Mouse (Mus musculus) neural tube, embryonic 12.5 days (tissue): ENCODE results near the gene Btaf1. TPM values are rescaled to one million over a fixed set of nuclear protein-coding genes. Genes with fewer than 3 reads are reported as not detected.

ENCODE experiments used
- ATAC-seq: fragments of 200-750 bp; cut with Nextera tagmentation; 2 replicates; pipeline ENCODE4 v1.8.0; 2017; ENCODE audit warnings: low read depth, mild to moderate bottlenecking, moderate TSS enrichment, moderate library complexity; ENCODE audit not compliant: low FRiP score
- H3K27ac ChIP-seq: fragments of 300-500 bp; sonication (generic); 2 replicates; pipeline ENCODE4 v1.5.1; 2016
- H3K27me3 ChIP-seq: fragments of 300-500 bp; sonication (generic); replicated peaks from 2 replicates; pipeline ENCODE4 v1.6.1; 2016; ENCODE audit warnings: mild to moderate bottlenecking
- H3K36me3 ChIP-seq: fragments of 300-500 bp; sonication (generic); 2 replicates; pipeline ENCODE4 v1.6.1; 2016; ENCODE audit warnings: mild to moderate bottlenecking
- H3K4me1 ChIP-seq: fragments of 300-500 bp; sonication (generic); 2 replicates; pipeline ENCODE4 v1.6.1; 2016
- H3K4me2 ChIP-seq: fragments of 300-500 bp; sonication (generic); replicated peaks from 2 replicates; pipeline ENCODE4 v1.6.1; 2016; ENCODE audit warnings: mild to moderate bottlenecking
- H3K4me3 ChIP-seq: fragments of 300-500 bp; sonication (generic); 2 replicates; pipeline ENCODE4 v1.5.1; 2016
- H3K9ac ChIP-seq: fragments of 300-500 bp; sonication (generic); 2 replicates; pipeline ENCODE4 v1.6.1; 2016; ENCODE audit warnings: mild to moderate bottlenecking
- H3K9me3 ChIP-seq: fragments of 300-500 bp; sonication (generic); 2 replicates; pipeline ENCODE4 v1.6.1; 2016; ENCODE audit warnings: mild to moderate bottlenecking
- WGBS: fragments of 180-500 bp; shearing (Covaris S2); methylation state at CpG from one replicate; pipeline ENCODE4 v1.1.7; 2016; 5-methylcytosine and 5-hydroxymethylcytosine counted together
- polyA plus RNA-seq: library from polyadenylated mRNA; unstranded; fragments of >200 nt; fragmentation: Nextera tagmentation; extraction: Ambion mirVana; gene quantifications from 2 replicates; pipeline ENCODE4 v1.2.1, GENCODE M21; 2016

Btaf1 gene
- polyA plus RNA-seq, 1 experiment from 2014 or later: 17.3 TPM

- Histone ChIP-seq H3K4me2 (no peak overlapping the region), H3K9me3 (no peaks in the 10 kb centered on the region), H3K9ac (no peak overlapping the region), H3K4me1 (no peaks in the 10 kb centered on the region), H3K4me3 (no peak overlapping the region), H3K27me3 (no peaks in the 10 kb centered on the region), H3K27ac (no peak overlapping the region), H3K36me3 (no peaks in the 10 kb centered on the region)
- 80% methylated on average over 3 of the region's 3 CpGs for WGBS
- no peak for ATAC-seq
Observed at GRCm38 (mm10) chr19:36909150-36909549, 16.7 kb upstream of the Btaf1 start.

- ATAC-seq: 0 out of 2 replicates have a peak, but pooled peaks have one; percentile 25
- H3K4me1 ChIP-seq: no peaks in the 10 kb centered on the region
- H3K4me3 ChIP-seq: no peak overlapping the region
- H3K27ac ChIP-seq: no peak overlapping the region
- 24% methylated on average over 9 of the region's 9 CpGs for WGBS
- no peak overlapping the region for H3K9ac ChIP-seq
- H3K9me3 ChIP-seq: no peaks in the 10 kb centered on the region
- no peaks in the 10 kb centered on the region for H3K27me3 ChIP-seq
- no peaks in the 10 kb centered on the region for H3K36me3 ChIP-seq
- no peak overlapping the region for H3K4me2 ChIP-seq
Observed at GRCm38 (mm10) chr19:36909676-36910292, 16.1 kb upstream of the Btaf1 start.

- no peak overlapping the region for H3K9ac ChIP-seq
- no peak overlapping the region for H3K27ac ChIP-seq
- WGBS: 9% methylated on average over 12 of the region's 12 CpGs
- ATAC-seq: peak; percentile 77
- H3K27me3 ChIP-seq: no peaks in the 10 kb centered on the region
- H3K9me3 ChIP-seq: no peaks in the 10 kb centered on the region
- no peaks in the 10 kb centered on the region for H3K4me1 ChIP-seq
- H3K4me2 ChIP-seq: 0 out of 2 replicates have a peak overlapping the region, but pooled peaks have one; percentile 16
- no peaks in the 10 kb centered on the region for H3K36me3 ChIP-seq
- H3K4me3 ChIP-seq: no peak overlapping the region
Observed at GRCm38 (mm10) chr19:36910424-36911045, 15.3 kb upstream of the Btaf1 start.

- no peak overlapping the region for H3K4me2 ChIP-seq
- H3K27me3 ChIP-seq: no peaks in the 10 kb centered on the region
- H3K27ac ChIP-seq: no peak overlapping the region
- no peaks in the 10 kb centered on the region for H3K36me3 ChIP-seq
- no peak for ATAC-seq
- WGBS: 41% methylated on average over 7 of the region's 7 CpGs
- no peak overlapping the region for H3K4me3 ChIP-seq
- no peaks in the 10 kb centered on the region for H3K4me1 ChIP-seq
- no peak overlapping the region for H3K9ac ChIP-seq
- H3K9me3 ChIP-seq: no peaks in the 10 kb centered on the region
Observed at GRCm38 (mm10) chr19:36913064-36913463, 12.8 kb upstream of the Btaf1 start.

GRCm38 (mm10) chr19:36916206-36916605, 9.7 kb upstream of the Btaf1 start:
- Histone ChIP-seq H3K9ac (no peak overlapping the region), H3K36me3 (no peaks in the 10 kb centered on the region), H3K4me3 (no peak overlapping the region), H3K4me1 (peaks cover 2% of the 10 kb centered on the region; the same call in 1 of the 2 replicates), H3K27ac (no peak overlapping the region), H3K4me2 (no peak overlapping the region), H3K27me3 (no peaks in the 10 kb centered on the region), H3K9me3 (no peaks in the 10 kb centered on the region)
- no peak for ATAC-seq
- 72% methylated on average over 4 of the region's 4 CpGs for WGBS

GRCm38 (mm10) chr19:36916876-36917389, 8.9 kb upstream of the Btaf1 start:
- no peaks in the 10 kb centered on the region for H3K27me3 ChIP-seq
- no peaks in the 10 kb centered on the region for H3K9me3 ChIP-seq
- H3K4me2 ChIP-seq: peak overlapping the region; percentile 21
- ATAC-seq: no peak
- no peak overlapping the region for H3K27ac ChIP-seq
- no peak overlapping the region for H3K9ac ChIP-seq
- no peaks in the 10 kb centered on the region for H3K36me3 ChIP-seq
- 0 out of 2 replicates have a peak overlapping the region, but pooled peaks have one; percentile 2 for H3K4me3 ChIP-seq
- 84% methylated on average over 1 of the region's 1 CpGs for WGBS
- peaks cover 2% of the 10 kb centered on the region; the same call in 1 of the 2 replicates for H3K4me1 ChIP-seq

GRCm38 (mm10) chr19:36918441-36919301, 7.2 kb upstream of the Btaf1 start:
- Histone ChIP-seq H3K27me3 (no peaks in the 10 kb centered on the region), H3K9me3 (no peaks in the 10 kb centered on the region), H3K4me3 (peak overlapping the region; percentile 85), H3K9ac (peak overlapping the region; percentile 92), H3K27ac (peak overlapping the region; percentile 79), H3K4me2 (peak overlapping the region; percentile 67), H3K36me3 (no peaks in the 10 kb centered on the region), H3K4me1 (peaks cover 2% of the 10 kb centered on the region; the same call in 1 of the 2 replicates)
- under 1% methylated on average over 85 of the region's 85 CpGs for WGBS
- ATAC-seq: peak; percentile 88

GRCm38 (mm10) chr19:36919466-36919865, 6.4 kb upstream of the Btaf1 start, which contains the start of gene Fgfbp3:
Gene Fgfbp3 (minus strand): TSS chr19:36919615.
- Histone ChIP-seq H3K4me2 (peak within 1 kb of the TSS; percentile 67), H3K27ac (peak within 1 kb of the TSS; percentile 79)
- 5% methylated on average over 12 of the region's 12 CpGs for WGBS

GRCm38 (mm10) chr19:36922015-36922414, 3.9 kb upstream of the Btaf1 start:
- H3K9me3 ChIP-seq: no peaks in the 10 kb centered on the region
- ATAC-seq: no peak
- H3K4me3 ChIP-seq: no peak overlapping the region
- no peak overlapping the region for H3K27ac ChIP-seq
- no peak overlapping the region for H3K4me2 ChIP-seq
- no peaks in the 10 kb centered on the region for H3K36me3 ChIP-seq
- peaks cover 8% of the 10 kb centered on the region for H3K4me1 ChIP-seq
- 52% methylated on average over 2 of the region's 2 CpGs for WGBS
- no peak overlapping the region for H3K9ac ChIP-seq
- H3K27me3 ChIP-seq: no peaks in the 10 kb centered on the region

More at GRCm38 (mm10) chr19:36919466-36919865, 6.4 kb upstream of the Btaf1 start, which contains the start of gene Fgfbp3:
- H3K36me3 ChIP-seq: no peaks in the 10 kb centered on the region
- H3K9me3 ChIP-seq: no peaks in the 10 kb centered on the region
- H3K4me1 ChIP-seq: peaks cover 2% of the 10 kb centered on the region; the same call in 1 of the 2 replicates
- H3K9ac ChIP-seq: peak within 1 kb of the TSS; percentile 92
- peak within 1 kb of the TSS; percentile 85 for H3K4me3 ChIP-seq
- H3K27me3 ChIP-seq: no peaks in the 10 kb centered on the region
- ATAC-seq: peak; percentile 69

- 58% methylated on average over 3 of the region's 3 CpGs for WGBS
- Histone ChIP-seq H3K9me3 (no peaks in the 10 kb centered on the region), H3K4me3 (no peak overlapping the region), H3K27me3 (no peaks in the 10 kb centered on the region), H3K4me1 (peaks cover 12% of the 10 kb centered on the region), H3K9ac (no peak overlapping the region), H3K36me3 (no peaks in the 10 kb centered on the region), H3K27ac (no peak overlapping the region), H3K4me2 (no peak overlapping the region)
- ATAC-seq: no peak
Observed at GRCm38 (mm10) chr19:36922936-36923335, 2.9 kb upstream of the Btaf1 start.

GRCm38 (mm10) chr19:36926553-36927236, 816 bp downstream of the Btaf1 start:
- no peak for ATAC-seq
- WGBS: 1% methylated on average over 26 of the region's 26 CpGs
- Histone ChIP-seq H3K9ac (peak overlapping the region; percentile 91), H3K27ac (peak overlapping the region; percentile 80; the same call in 1 of the 2 replicates), H3K9me3 (no peaks in the 10 kb centered on the region), H3K27me3 (no peaks in the 10 kb centered on the region), H3K4me2 (peak overlapping the region; percentile 70), H3K36me3 (no peaks in the 10 kb centered on the region), H3K4me3 (peak overlapping the region; percentile 91), H3K4me1 (peaks cover 9% of the 10 kb centered on the region)
